Comparison of ENCODE assay signal across 25 mouse cellular contexts in the genomic region with DNA sequence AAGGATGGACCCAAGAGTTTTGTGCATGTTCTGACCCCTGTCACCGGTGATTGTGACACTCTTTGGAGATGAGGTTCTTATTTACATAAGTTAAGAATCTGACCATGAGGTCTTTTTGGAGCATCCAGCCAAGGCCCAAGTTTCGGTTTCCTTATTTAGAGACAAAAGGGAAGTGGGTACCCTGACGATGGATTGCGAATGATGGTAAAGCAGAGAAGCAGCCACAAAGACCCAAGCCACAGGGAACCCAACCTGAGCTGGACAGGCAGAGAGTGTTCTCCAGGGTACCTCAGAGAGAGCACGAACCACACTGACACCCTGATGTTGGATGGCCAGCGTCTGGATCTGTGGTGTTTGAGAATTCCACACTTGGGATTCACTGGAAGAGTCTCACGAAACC.
"Had no signal": no experiment of that assay in that cellular context is flagged by ENCODE, and none has a peak within 500 bp of the region (broad histone marks: within the 10 kb centered on the region; RNA-seq: fewer than 3 reads in every experiment).

No protein-coding gene starts in this region.

- ATAC-seq: hindbrain, embryonic 16.5 days; inflammation-experienced regulatory T-cells, adult 6 months; intestine, embryonic 15.5 days; intestine, postnatal 0 days had no signal

- H3K36me3 ChIP-seq: heart, embryonic 10.5 days; heart, embryonic 12.5 days; hindbrain, embryonic 10.5 days; hindbrain, embryonic 12.5 days; intestine, embryonic 15.5 days; limb, embryonic 10.5 days; limb, embryonic 12.5 days had no signal

- H3K4me1 ChIP-seq: heart, embryonic 10.5 days; heart, embryonic 12.5 days; hindbrain, embryonic 10.5 days; hindbrain, embryonic 12.5 days; intestine, embryonic 15.5 days; limb, embryonic 10.5 days; limb, embryonic 12.5 days had no signal

- H3K4me3 ChIP-seq: heart, embryonic 10.5 days; heart, embryonic 12.5 days; hindbrain, embryonic 10.5 days; hindbrain, embryonic 12.5 days; intestine, embryonic 15.5 days; layer of hippocampus, adult 2 months; left cerebral cortex, adult 2 months; limb, embryonic 10.5 days; limb, embryonic 12.5 days had no signal

- H3K9ac ChIP-seq: heart, embryonic 12.5 days; hindbrain, embryonic 12.5 days; hindbrain, embryonic 14.5 days; intestine, embryonic 15.5 days; limb, embryonic 12.5 days had no signal

- H3K27me3 ChIP-seq: hindbrain, embryonic 12.5 days; intestine, embryonic 15.5 days; limb, embryonic 12.5 days had no signal

- H3K27ac ChIP-seq: heart, embryonic 10.5 days; hindbrain, embryonic 10.5 days; hindbrain, embryonic 12.5 days; hindbrain, embryonic 14.5 days; intestine, embryonic 15.5 days; layer of hippocampus, adult 2 months; left cerebral cortex, adult 2 months; limb, embryonic 10.5 days; limb, embryonic 12.5 days had no signal

- DNase-seq: gastrocnemius, postnatal 10 days; gastrocnemius, postnatal 25 days; heart, adult 18-20 months; heart, postnatal 14 days; heart, postnatal 36 days; kidney, adult 18-20 months; kidney, adult 8-10 months; kidney, postnatal 10 days; kidney, postnatal 25 days; kidney, postnatal 4 days; liver had no signal

- H3K9me3 ChIP-seq: heart, embryonic 10.5 days; heart, embryonic 12.5 days; hindbrain, embryonic 10.5 days; hindbrain, embryonic 12.5 days; intestine, embryonic 15.5 days; limb, embryonic 10.5 days; limb, embryonic 12.5 days had no signal

- H3K4me2 ChIP-seq: heart, embryonic 12.5 days; hindbrain, embryonic 12.5 days; hindbrain, embryonic 14.5 days; intestine, embryonic 15.5 days; limb, embryonic 12.5 days; liver, embryonic 11.5 days had no signal
